Mouse (Mus musculus): Measurements from ENCODE around the gene Igfbpl1. TPM values are rescaled to one million over a fixed set of nuclear protein-coding genes. Genes with fewer than 3 reads are reported as not detected.

Igfbpl1 gene
- polyA plus RNA-seq, 1 experiment from 2014 or later: 0.04 TPM

GRCm38 (mm10) chr4:45853496-45854246 lies 26.9 kb upstream of the Igfbpl1 start:
- no peak overlapping the region for H3K4me3 ChIP-seq (replicated peaks; ENCODE audit: low read depth, low read length)
- 60% methylated on average over 15 of the region's 15 CpGs for WGBS
- H3K4me1 ChIP-seq (replicated peaks; ENCODE audit: insufficient read depth, low read length): no peaks in the 10 kb centered on the region
- DNase-seq (ENCODE audit: low spot score) (no peak), ATAC-seq (replicated peaks; ENCODE audit: low FRiP score, low read depth) (no peak)
- H3K9ac ChIP-seq (ENCODE audit: low read depth, low read length): no peak overlapping the region
- no peaks in the 10 kb centered on the region for H3K9me3 ChIP-seq (replicated peaks; ENCODE audit: low read length)
- H3K36me3 ChIP-seq (ENCODE audit: insufficient read depth, low read length): no peaks in the 10 kb centered on the region
- H3K27me3 ChIP-seq (ENCODE audit: insufficient read depth, low read length): no peaks in the 10 kb centered on the region
- H3K4me2 ChIP-seq (ENCODE audit: low read length): no peak overlapping the region
- H3K27ac ChIP-seq: no peak overlapping the region
- no peak for TF ChIP-seq CTCF (IDR thresholded peaks at IDR 0.05; ENCODE audit: low read depth)

GRCm38 (mm10) chr4:45851640-45852051 lies 24.9 kb upstream of the Igfbpl1 start:
- DNase-seq (ENCODE audit: low spot score) (peak; percentile 58), ATAC-seq (replicated peaks; ENCODE audit: low FRiP score, low read depth) (peak; percentile 96)
- no peak overlapping the region; the same call in 1 of the 2 replicates for H3K27ac ChIP-seq
- TF ChIP-seq CTCF (IDR thresholded peaks at IDR 0.05; ENCODE audit: low read depth): no peak
- no peaks in the 10 kb centered on the region for H3K9me3 ChIP-seq (replicated peaks; ENCODE audit: low read length)
- no peak overlapping the region for H3K4me3 ChIP-seq (replicated peaks; ENCODE audit: low read depth, low read length)
- H3K4me2 ChIP-seq (ENCODE audit: low read length): no peak overlapping the region
- no peaks in the 10 kb centered on the region for H3K27me3 ChIP-seq (ENCODE audit: insufficient read depth, low read length)
- 0 out of 2 replicates have a peak, but pooled peaks cover 5% of the 10 kb centered on the region for H3K4me1 ChIP-seq (replicated peaks; ENCODE audit: insufficient read depth, low read length)
- WGBS: 13% methylated on average over 3 of the region's 3 CpGs
- no peaks in the 10 kb centered on the region for H3K36me3 ChIP-seq (ENCODE audit: insufficient read depth, low read length)
- H3K9ac ChIP-seq (ENCODE audit: low read depth, low read length): no peak overlapping the region

GRCm38 (mm10) chr4:45849419-45849818 lies 22.7 kb upstream of the Igfbpl1 start:
- no peak for TF ChIP-seq CTCF (IDR thresholded peaks at IDR 0.05; ENCODE audit: low read depth)
- ATAC-seq (replicated peaks; ENCODE audit: low FRiP score, low read depth): no peak
- H3K9ac ChIP-seq (ENCODE audit: low read depth, low read length): no peak overlapping the region
- no peaks in the 10 kb centered on the region for H3K9me3 ChIP-seq (replicated peaks; ENCODE audit: low read length)
- no peak overlapping the region for H3K27ac ChIP-seq
- no peak overlapping the region for H3K4me3 ChIP-seq (replicated peaks; ENCODE audit: low read depth, low read length)
- H3K36me3 ChIP-seq (ENCODE audit: insufficient read depth, low read length): no peaks in the 10 kb centered on the region
- whole genome bisulfite sequencing: 67% methylated on average over 1 of the region's 1 CpGs
- no peak for DNase-seq (ENCODE audit: low spot score)
- 0 out of 2 replicates have a peak, but pooled peaks cover 5% of the 10 kb centered on the region for H3K4me1 ChIP-seq (replicated peaks; ENCODE audit: insufficient read depth, low read length)
- H3K4me2 ChIP-seq (ENCODE audit: low read length): no peak overlapping the region
- H3K27me3 ChIP-seq (ENCODE audit: insufficient read depth, low read length): 0 out of 2 replicates have a peak, but pooled peaks cover 2% of the 10 kb centered on the region

- no peaks in the 10 kb centered on the region for H3K36me3 ChIP-seq (ENCODE audit: insufficient read depth, low read length)
- no peaks in the 10 kb centered on the region for H3K9me3 ChIP-seq (replicated peaks; ENCODE audit: low read length)
- 0 out of 2 replicates have a peak overlapping the region, but pooled peaks have one; percentile 18 for H3K9ac ChIP-seq (ENCODE audit: low read depth, low read length)
- 0 out of 2 replicates have a peak, but pooled peaks cover 2% of the 10 kb centered on the region for H3K27me3 ChIP-seq (ENCODE audit: insufficient read depth, low read length)
- ATAC-seq (replicated peaks; ENCODE audit: low FRiP score, low read depth): no peak
- no peak overlapping the region for H3K27ac ChIP-seq
- 12% methylated on average over 10 of the region's 10 CpGs for WGBS
- no peak overlapping the region for H3K4me3 ChIP-seq (replicated peaks; ENCODE audit: low read depth, low read length)
- peak overlapping the region; percentile 13; the same call in 1 of the 2 replicates for H3K4me2 ChIP-seq (ENCODE audit: low read length)
- DNase-seq (ENCODE audit: low spot score): no peak
- no peak for TF ChIP-seq CTCF (IDR thresholded peaks at IDR 0.05; ENCODE audit: low read depth)
- H3K4me1 ChIP-seq (replicated peaks; ENCODE audit: insufficient read depth, low read length): 0 out of 2 replicates have a peak, but pooled peaks cover 5% of the 10 kb centered on the region
Measured at GRCm38 (mm10) chr4:45848825-45849156, 22.1 kb upstream of the Igfbpl1 start.

- Histone ChIP-seq H3K27me3 (ENCODE audit: insufficient read depth, low read length) (0 out of 2 replicates have a peak, but pooled peaks cover 2% of the 10 kb centered on the region), H3K9me3 (replicated peaks; ENCODE audit: low read length) (no peaks in the 10 kb centered on the region), H3K36me3 (ENCODE audit: insufficient read depth, low read length) (no peaks in the 10 kb centered on the region), H3K4me3 (replicated peaks; ENCODE audit: low read depth, low read length) (no peak within 1 kb of the TSS), H3K4me2 (ENCODE audit: low read length) (peak within 1 kb of the TSS; percentile 13; the same call in 1 of the 2 replicates), H3K4me1 (replicated peaks; ENCODE audit: insufficient read depth, low read length) (0 out of 2 replicates have a peak, but pooled peaks cover 5% of the 10 kb centered on the region), H3K9ac (ENCODE audit: low read depth, low read length) (0 out of 2 replicates have a peak within 1 kb of the TSS, but pooled peaks have one; percentile 18), H3K27ac (no peak within 1 kb of the TSS; the same call in 1 of the 2 replicates)
- DNase-seq (ENCODE audit: low spot score) (no peak), ATAC-seq (replicated peaks; ENCODE audit: low FRiP score, low read depth) (no peak)
- no peak for TF ChIP-seq CTCF (IDR thresholded peaks at IDR 0.05; ENCODE audit: low read depth)
- 15% methylated on average over 10 of the region's 10 CpGs for WGBS
Measured at GRCm38 (mm10) chr4:45848109-45848824, 21.5 kb upstream of the Igfbpl1 start, which contains the start of gene Stra6l. Gene Stra6l (plus strand): TSS chr4:45848664.

- no peak overlapping the region for H3K4me3 ChIP-seq (replicated peaks; ENCODE audit: low read depth, low read length)
- no peaks in the 10 kb centered on the region for H3K9me3 ChIP-seq (replicated peaks; ENCODE audit: low read length)
- no peak overlapping the region for H3K9ac ChIP-seq (ENCODE audit: low read depth, low read length)
- ATAC-seq (replicated peaks; ENCODE audit: low FRiP score, low read depth): no peak
- H3K36me3 ChIP-seq (ENCODE audit: insufficient read depth, low read length): no peaks in the 10 kb centered on the region
- H3K27me3 ChIP-seq (ENCODE audit: insufficient read depth, low read length): 0 out of 2 replicates have a peak, but pooled peaks cover 2% of the 10 kb centered on the region
- no peak overlapping the region for H3K27ac ChIP-seq
- H3K4me2 ChIP-seq (ENCODE audit: low read length): no peak overlapping the region
- TF ChIP-seq CTCF (IDR thresholded peaks at IDR 0.05; ENCODE audit: low read depth): no peak
- DNase-seq (ENCODE audit: low spot score): no peak
- 0 out of 2 replicates have a peak, but pooled peaks cover 5% of the 10 kb centered on the region for H3K4me1 ChIP-seq (replicated peaks; ENCODE audit: insufficient read depth, low read length)
- 85% methylated on average over 2 of the region's 2 CpGs for WGBS
Measured at GRCm38 (mm10) chr4:45846263-45846662, 19.5 kb upstream of the Igfbpl1 start.

Data from kidney, postnatal 0 days (tissue).